Mouse (Mus musculus): Measurements from ENCODE around the gene Fth1. TPM values are rescaled to one million over a fixed set of nuclear protein-coding genes. Genes with fewer than 3 reads are reported as not detected.

Fth1 gene
- total and polyA plus RNA-seq, 3 experiments, result 303 to 2,849 (median 317) TPM

GRCm38 (mm10) chr19:9955438-9955837 lies 25.0 kb upstream of the Fth1 start:
- Histone ChIP-seq H3K27ac (ENCODE audit: insufficient read depth, low read depth) (no peak overlapping the region), H3K4me3 (replicated peaks in 1 of 3; ENCODE audit: low read depth in 2 of 3, low read length in 2 of 3, poor library complexity in 1 of 3) (no peak overlapping the region), H3K79me2 (replicated peaks; ENCODE audit: control insufficient read depth, extremely low read depth, insufficient read depth, poor library complexity, severe bottlenecking) (no peaks in the 10 kb centered on the region), H3K4me1 (ENCODE audit: control insufficient read depth in 1 of 2, insufficient read depth in 2 of 2) (peaks cover 8 to 54% of the 10 kb centered on the region in 2 experiments; a peak in 3 of 4 replicates), H3K9ac (ENCODE audit: insufficient read depth, low read depth) (no peak overlapping the region), H3K36me3 (replicated peaks in 1 of 2; ENCODE audit: control insufficient read depth in 1 of 2, insufficient read depth in 1 of 2, low read length in 1 of 2) (no peaks in the 10 kb centered on the region), H3K4me2 (ENCODE audit: insufficient read depth, low read depth, poor library complexity, severe bottlenecking) (no peak overlapping the region), H3K27me3 (replicated peaks) (no peaks in the 10 kb centered on the region), H3K9me3 (replicated peaks; ENCODE audit: low read length) (peaks cover 12% of the 10 kb centered on the region)
- no peak for DNase-seq (ENCODE audit: extremely low read depth)
- in situ Hi-C loops (cut with MboI; ENCODE audit: low pct_ligation_motif_present, low pct_unique_long_range_greater_than_20kb, low sequenced_read_pairs), result no loop called here
- TF ChIP-seq HCFC1 (IDR thresholded peaks at IDR 0.05; ENCODE audit: low read depth, low read length) (no peak), SIN3A (IDR thresholded peaks at IDR 0.05; ENCODE audit: low read length) (no peak), ZNF384 (IDR thresholded peaks at IDR 0.05; ENCODE audit: low read depth, low read length) (no peak), MAZ (IDR thresholded peaks at IDR 0.05; ENCODE audit: low read depth, low read length) (no peak), SMC3 (IDR thresholded peaks at IDR 0.05; ENCODE audit: low read depth, low read length) (no peak), USF2 (conservative IDR thresholded peaks at IDR 0.05; ENCODE audit: low read depth, low read length) (no peak), IRF4 (IDR thresholded peaks at IDR 0.05; ENCODE audit: low read depth, low read length) (no peak), JUND (conservative IDR thresholded peaks at IDR 0.05; ENCODE audit: low read depth, low read length) (no peak), PAX5 (IDR thresholded peaks at IDR 0.05; ENCODE audit: low read length) (no peak), TBP (conservative IDR thresholded peaks at IDR 0.05; ENCODE audit: low read depth, low read length) (no peak), RCOR1 (conservative IDR thresholded peaks at IDR 0.05; ENCODE audit: low read depth, low read length) (no peak)
- dilution Hi-C loops (cut with MboI; ENCODE audit: extremely low pct_ligation_motif_present, extremely low pct_unique_long_range_greater_than_20kb, low sequenced_read_pairs), result no loop called here

- Histone ChIP-seq H3K9me3 (replicated peaks; ENCODE audit: low read length) (peaks cover 12% of the 10 kb centered on the region), H3K27me3 (replicated peaks) (no peaks in the 10 kb centered on the region), H3K4me1 (ENCODE audit: control insufficient read depth in 1 of 2, insufficient read depth in 2 of 2) (peaks cover 8 to 54% of the 10 kb centered on the region in 2 experiments; a peak in 3 of 4 replicates), H3K36me3 (replicated peaks in 1 of 2; ENCODE audit: control insufficient read depth in 1 of 2, insufficient read depth in 1 of 2, low read length in 1 of 2) (no peaks in the 10 kb centered on the region), H3K27ac (ENCODE audit: insufficient read depth, low read depth) (no peak overlapping the region), H3K4me2 (ENCODE audit: insufficient read depth, low read depth, poor library complexity, severe bottlenecking) (no peak overlapping the region), H3K79me2 (replicated peaks; ENCODE audit: control insufficient read depth, extremely low read depth, insufficient read depth, poor library complexity, severe bottlenecking) (no peaks in the 10 kb centered on the region), H3K4me3 (replicated peaks in 1 of 3; ENCODE audit: low read depth in 2 of 3, low read length in 2 of 3, poor library complexity in 1 of 3) (no peak overlapping the region), H3K9ac (ENCODE audit: insufficient read depth, low read depth) (no peak overlapping the region)
- in situ Hi-C loops (cut with MboI; ENCODE audit: low pct_ligation_motif_present, low pct_unique_long_range_greater_than_20kb, low sequenced_read_pairs), result no loop called here
- DNase-seq (ENCODE audit: extremely low read depth), result no peak
- dilution Hi-C loops (cut with MboI; ENCODE audit: extremely low pct_ligation_motif_present, extremely low pct_unique_long_range_greater_than_20kb, low sequenced_read_pairs), result no loop called here
- no peak for TF ChIP-seq MAX (IDR thresholded peaks at IDR 0.05; ENCODE audit: low read length)
- TF ChIP-seq ZC3H11A (IDR thresholded peaks at IDR 0.05; ENCODE audit: low read depth, low read length), result no peak
- TF ChIP-seq HCFC1 (IDR thresholded peaks at IDR 0.05; ENCODE audit: low read depth, low read length), result no peak
- TF ChIP-seq USF2 (conservative IDR thresholded peaks at IDR 0.05; ENCODE audit: low read depth, low read length), result no peak
- TF ChIP-seq POLR2AphosphoS2 (IDR thresholded peaks at IDR 0.05; ENCODE audit: low read depth, low read length), result no peak
- no peak for TF ChIP-seq SIN3A (IDR thresholded peaks at IDR 0.05; ENCODE audit: low read length)
- TF ChIP-seq MYC (IDR thresholded peaks at IDR 0.05; ENCODE audit: low read depth, low read length), result no peak
- TF ChIP-seq ZMIZ1 (IDR thresholded peaks at IDR 0.05; ENCODE audit: low read depth, low read length), result no peak
- TF ChIP-seq E2F4 (IDR thresholded peaks at IDR 0.05; ENCODE audit: insufficient replicate concordance, low read depth, low read length), result no peak
- TF ChIP-seq GABPA (IDR thresholded peaks at IDR 0.05; ENCODE audit: insufficient replicate concordance, low read depth, low read length), result no peak
- no peak for TF ChIP-seq KAT2A (IDR thresholded peaks at IDR 0.05; ENCODE audit: insufficient replicate concordance, low read length)
- TF ChIP-seq NRF1 (IDR thresholded peaks at IDR 0.05; ENCODE audit: low read depth, low read length), result no peak
- no peak for TF ChIP-seq CHD2 (IDR thresholded peaks at IDR 0.05; ENCODE audit: low read length)
- TF ChIP-seq ELF1 (IDR thresholded peaks at IDR 0.05; ENCODE audit: low read depth, low read length), result no peak
These were observed 23.6 kb upstream of the Fth1 start for GRCm38 (mm10) chr19:9956624-9957388.

Measured in CH12.LX (cell line).